Mouse (Mus musculus): ENCODE measurements around the gene Stat1. TPM values are rescaled to one million over a fixed set of nuclear protein-coding genes. Genes with fewer than 3 reads are reported as not detected.

The Stat1 gene
- polyA plus RNA-seq, 1 experiment from 2014 or later = 20.1 TPM

DNA sequence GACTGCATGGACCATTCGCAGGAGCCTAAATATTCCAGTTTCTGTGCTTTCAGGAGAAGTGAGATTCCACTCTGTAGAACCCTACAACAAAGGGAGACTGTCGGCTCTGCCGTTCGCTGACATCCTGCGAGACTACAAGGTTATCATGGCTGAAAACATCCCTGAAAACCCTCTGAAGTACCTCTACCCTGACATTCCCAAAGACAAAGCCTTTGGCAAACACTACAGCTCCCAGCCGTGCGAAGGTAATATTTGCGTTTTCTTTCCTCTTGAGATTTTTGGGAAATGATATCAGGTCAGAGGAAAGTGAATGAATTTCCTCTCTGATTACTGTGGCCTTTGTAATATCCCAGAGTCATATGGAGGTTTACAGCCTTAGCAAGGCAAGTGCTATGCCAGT is 16.4 kb upstream of the Stat1 start:
- no peak for ATAC-seq (ENCODE audit: low FRiP score)
- no peak overlapping the region for H3K9ac ChIP-seq (ENCODE audit: low read depth, low read length)

DNA sequence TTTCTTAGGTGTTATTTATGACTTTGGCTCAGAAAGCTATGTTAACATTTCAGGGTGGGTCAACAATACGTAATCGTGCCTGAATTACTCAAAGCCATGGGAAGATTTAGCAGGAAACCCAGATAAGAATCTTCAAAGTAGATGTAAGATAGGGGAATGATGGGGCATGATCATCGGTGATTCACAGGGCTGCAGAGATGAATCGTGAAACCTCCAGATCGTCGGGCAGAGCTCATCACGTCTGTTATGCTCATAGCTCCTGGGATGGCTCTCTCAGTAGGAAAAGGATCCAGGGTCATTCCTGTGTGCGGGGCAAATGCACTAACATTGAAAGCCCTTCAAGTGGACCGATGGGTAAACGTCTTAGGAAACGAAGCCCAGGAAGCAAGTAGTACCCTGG is 12.0 kb upstream of the Stat1 start:
- Histone ChIP-seq H3K4me2 (replicated peaks; ENCODE audit: low read depth, low read length) (no peak overlapping the region), H3K4me3 (ENCODE audit: low read depth, low read length) (no peak overlapping the region), H3K36me3 (ENCODE audit: control insufficient read depth, insufficient read depth, low read length) (no peaks in the 10 kb centered on the region), H3K9me3 (ENCODE audit: control insufficient read depth, low read length) (no peaks in the 10 kb centered on the region), H3K4me1 (replicated peaks; ENCODE audit: control insufficient read depth, insufficient read depth, low read length) (no peaks in the 10 kb centered on the region), H3K27me3 (ENCODE audit: control insufficient read depth, insufficient read depth, low read length) (no peaks in the 10 kb centered on the region), H3K27ac (ENCODE audit: low read depth, low read length) (no peak overlapping the region), H3K9ac (ENCODE audit: low read depth, low read length) (no peak overlapping the region)
- no peak for DNase-seq (ENCODE audit: low spot score)
- WGBS = 93% methylated on average over 11 of the region's 11 CpGs
- no peak for ATAC-seq (ENCODE audit: low FRiP score)

More for the DNA sequence above, 16.4 kb upstream of the Stat1 start:
- WGBS = 94% methylated on average over 8 of the region's 8 CpGs
- Histone ChIP-seq H3K27me3 (ENCODE audit: control insufficient read depth, insufficient read depth, low read length) (no peaks in the 10 kb centered on the region), H3K4me2 (replicated peaks; ENCODE audit: low read depth, low read length) (no peak overlapping the region), H3K9me3 (ENCODE audit: control insufficient read depth, low read length) (no peaks in the 10 kb centered on the region), H3K4me1 (replicated peaks; ENCODE audit: control insufficient read depth, insufficient read depth, low read length) (no peaks in the 10 kb centered on the region), H3K36me3 (ENCODE audit: control insufficient read depth, insufficient read depth, low read length) (no peaks in the 10 kb centered on the region), H3K27ac (ENCODE audit: low read depth, low read length) (no peak overlapping the region), H3K4me3 (ENCODE audit: low read depth, low read length) (no peak overlapping the region)
- DNase-seq (ENCODE audit: low spot score) = no peak

DNA sequence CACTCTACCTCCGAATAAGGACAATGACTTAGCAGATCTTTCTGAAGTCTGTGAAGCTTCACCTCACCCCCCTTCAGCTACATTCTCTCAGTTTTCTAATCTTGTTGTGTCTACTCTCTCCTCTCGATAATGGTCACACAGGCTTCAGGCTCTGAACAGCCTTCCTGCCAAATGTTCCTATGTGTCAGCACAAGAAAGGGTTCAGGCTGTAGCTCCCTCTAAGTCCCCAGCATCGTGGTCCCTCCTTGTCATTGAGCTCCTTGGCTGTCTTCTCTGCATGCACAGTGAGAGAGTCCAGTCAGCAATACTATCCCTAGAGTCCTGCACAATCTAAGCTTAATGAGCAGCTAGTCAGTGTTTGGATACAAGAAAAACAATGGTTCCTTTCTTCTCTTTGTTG is 8.0 kb upstream of the Stat1 start:
- ATAC-seq (ENCODE audit: low FRiP score) (no peak), DNase-seq (ENCODE audit: low spot score) (no peak)
- Histone ChIP-seq H3K27me3 (ENCODE audit: control insufficient read depth, insufficient read depth, low read length) (no peaks in the 10 kb centered on the region), H3K9me3 (ENCODE audit: control insufficient read depth, low read length) (no peaks in the 10 kb centered on the region), H3K4me1 (replicated peaks; ENCODE audit: control insufficient read depth, insufficient read depth, low read length) (peaks cover 4% of the 10 kb centered on the region; the same call in 1 of the 2 replicates), H3K9ac (ENCODE audit: low read depth, low read length) (no peak overlapping the region), H3K27ac (ENCODE audit: low read depth, low read length) (no peak overlapping the region), H3K4me2 (replicated peaks; ENCODE audit: low read depth, low read length) (no peak overlapping the region), H3K4me3 (ENCODE audit: low read depth, low read length) (no peak overlapping the region), H3K36me3 (ENCODE audit: control insufficient read depth, insufficient read depth, low read length) (no peaks in the 10 kb centered on the region)
- 71% methylated on average over 3 of the region's 3 CpGs for WGBS

DNA sequence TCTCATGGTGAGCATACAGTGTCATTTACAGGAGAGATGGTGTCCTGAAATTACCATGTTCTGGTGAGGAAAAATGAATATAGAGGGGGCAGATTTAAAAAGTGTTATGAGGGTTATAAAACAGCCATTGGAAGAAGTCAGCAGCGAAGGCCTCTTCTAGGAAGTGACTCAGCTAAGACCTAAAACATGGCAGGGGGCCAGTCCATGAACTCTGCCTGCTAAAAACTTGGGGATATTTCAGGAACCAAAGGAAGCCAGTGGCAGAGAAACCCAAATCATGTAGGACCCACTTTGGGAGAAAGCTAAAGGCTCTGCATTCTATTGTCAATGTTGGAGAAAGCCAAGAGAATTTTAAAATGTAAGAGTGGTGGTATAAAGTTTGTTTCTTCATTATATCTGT is 6.9 kb upstream of the Stat1 start:
- H3K27ac ChIP-seq (ENCODE audit: low read depth, low read length) = no peak overlapping the region
- 80% methylated on average over 1 of the region's 1 CpGs for WGBS

DNA sequence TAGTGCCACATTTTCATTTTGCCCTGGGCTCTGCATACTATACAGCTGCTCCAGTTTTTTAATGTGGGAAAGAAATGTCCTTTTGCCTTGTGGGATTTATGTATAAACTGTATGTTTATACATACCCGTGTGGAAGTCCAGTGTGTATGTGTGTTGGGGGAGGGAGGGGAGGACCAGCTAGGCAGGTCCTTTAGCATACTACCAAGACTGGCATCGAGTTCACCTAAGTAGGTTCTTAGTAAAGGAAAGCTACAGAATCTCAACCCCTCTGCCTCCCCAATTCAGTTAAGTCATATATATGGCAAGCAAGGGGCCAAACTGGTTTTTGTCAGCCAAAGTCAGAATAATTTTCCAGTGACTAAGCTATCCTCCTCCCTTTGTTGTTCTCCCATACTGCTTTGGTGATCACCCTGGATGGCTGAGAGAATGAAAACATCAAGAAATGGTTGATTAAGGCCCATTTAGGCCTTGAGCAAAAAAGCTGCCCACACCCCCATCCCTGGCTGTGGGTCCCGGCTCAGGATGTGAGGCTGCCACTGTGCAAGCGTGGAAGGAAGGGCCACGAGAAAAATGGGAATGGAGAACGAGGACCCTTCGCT is 6.1 kb upstream of the Stat1 start:
- Histone ChIP-seq H3K4me1 (replicated peaks; ENCODE audit: control insufficient read depth, insufficient read depth, low read length) (peaks cover 4% of the 10 kb centered on the region; the same call in 1 of the 2 replicates), H3K9me3 (ENCODE audit: control insufficient read depth, low read length) (no peaks in the 10 kb centered on the region), H3K27me3 (ENCODE audit: control insufficient read depth, insufficient read depth, low read length) (no peaks in the 10 kb centered on the region), H3K36me3 (ENCODE audit: control insufficient read depth, insufficient read depth, low read length) (no peaks in the 10 kb centered on the region), H3K4me2 (replicated peaks; ENCODE audit: low read depth, low read length) (peak overlapping the region; percentile 53), H3K9ac (ENCODE audit: low read depth, low read length) (peak overlapping the region; percentile 64), H3K27ac (ENCODE audit: low read depth, low read length) (peak overlapping the region; percentile 62; the same call in 1 of the 2 replicates), H3K4me3 (ENCODE audit: low read depth, low read length) (peak overlapping the region; percentile 31)
- DNase-seq (ENCODE audit: low spot score) (no peak), ATAC-seq (ENCODE audit: low FRiP score) (peak; percentile 59)
- 25% methylated on average over 7 of the region's 7 CpGs for WGBS

More for the DNA sequence above, 6.9 kb upstream of the Stat1 start:
- ATAC-seq (ENCODE audit: low FRiP score) (no peak), DNase-seq (ENCODE audit: low spot score) (no peak)
- Histone ChIP-seq H3K4me1 (replicated peaks; ENCODE audit: control insufficient read depth, insufficient read depth, low read length) (peaks cover 4% of the 10 kb centered on the region; the same call in 1 of the 2 replicates), H3K36me3 (ENCODE audit: control insufficient read depth, insufficient read depth, low read length) (no peaks in the 10 kb centered on the region), H3K9ac (ENCODE audit: low read depth, low read length) (no peak overlapping the region), H3K4me2 (replicated peaks; ENCODE audit: low read depth, low read length) (no peak overlapping the region), H3K4me3 (ENCODE audit: low read depth, low read length) (no peak overlapping the region), H3K9me3 (ENCODE audit: control insufficient read depth, low read length) (no peaks in the 10 kb centered on the region), H3K27me3 (ENCODE audit: control insufficient read depth, insufficient read depth, low read length) (no peaks in the 10 kb centered on the region)

DNA sequence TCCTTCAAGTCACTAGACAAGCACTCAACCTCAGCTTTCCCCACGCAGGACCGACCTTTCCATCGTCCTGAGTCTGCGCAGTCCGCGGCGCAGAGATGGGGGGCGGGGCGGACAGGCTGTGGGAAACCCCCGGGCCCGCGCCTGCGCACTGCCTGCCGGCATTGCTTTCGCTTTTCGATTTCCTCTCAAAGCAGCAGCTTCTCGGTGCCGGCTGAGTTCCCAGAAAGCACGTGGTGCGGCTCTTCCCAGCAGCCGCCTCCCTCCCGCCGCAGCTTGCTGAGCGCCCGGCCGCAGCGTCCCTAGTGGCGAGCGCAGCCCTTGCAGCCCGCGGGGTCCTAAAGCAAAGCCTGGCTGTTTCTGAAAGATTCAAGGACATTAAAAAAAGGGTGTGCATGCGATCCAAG is 5.6 kb upstream of the Stat1 start:
- no peaks in the 10 kb centered on the region for H3K9me3 ChIP-seq (ENCODE audit: control insufficient read depth, low read length)
- H3K36me3 ChIP-seq (ENCODE audit: control insufficient read depth, insufficient read depth, low read length) = no peaks in the 10 kb centered on the region
- H3K27me3 ChIP-seq (ENCODE audit: control insufficient read depth, insufficient read depth, low read length) = no peaks in the 10 kb centered on the region
- 1% methylated on average over 32 of the region's 32 CpGs for WGBS
- ATAC-seq (ENCODE audit: low FRiP score) = peak; percentile 98
- peak overlapping the region; percentile 64 for H3K9ac ChIP-seq (ENCODE audit: low read depth, low read length)
- H3K27ac ChIP-seq (ENCODE audit: low read depth, low read length) = peak overlapping the region; percentile 62; the same call in 1 of the 2 replicates
- peak overlapping the region; percentile 53 for H3K4me2 ChIP-seq (replicated peaks; ENCODE audit: low read depth, low read length)
- DNase-seq (ENCODE audit: low spot score) = peak; percentile 99
- H3K4me1 ChIP-seq (replicated peaks; ENCODE audit: control insufficient read depth, insufficient read depth, low read length) = peaks cover 4% of the 10 kb centered on the region; the same call in 1 of the 2 replicates
- H3K4me3 ChIP-seq (ENCODE audit: low read depth, low read length) = peak overlapping the region; percentile 31

DNA sequence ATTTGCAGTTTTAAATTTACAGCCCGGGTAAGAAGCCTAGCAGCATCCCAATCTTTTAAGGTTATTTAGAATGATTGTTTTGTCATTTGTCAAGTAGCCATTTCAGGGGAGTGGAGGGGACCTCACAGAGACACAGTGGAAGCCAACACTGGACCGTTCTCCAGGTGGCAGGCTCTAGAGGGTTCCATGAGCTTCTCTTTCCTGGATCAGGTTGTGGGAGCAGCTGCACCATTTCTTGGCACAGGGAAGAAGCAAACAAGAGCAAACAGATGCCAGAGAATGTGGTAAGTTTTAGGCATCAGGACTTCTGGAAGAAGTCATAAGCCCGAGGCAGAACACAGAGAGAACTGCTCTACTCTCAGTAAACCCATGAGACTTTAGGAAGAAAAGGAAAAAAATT is 2.8 kb upstream of the Stat1 start:
- Histone ChIP-seq H3K36me3 (ENCODE audit: control insufficient read depth, insufficient read depth, low read length) (no peaks in the 10 kb centered on the region), H3K9ac (ENCODE audit: low read depth, low read length) (no peak overlapping the region), H3K27me3 (ENCODE audit: control insufficient read depth, insufficient read depth, low read length) (no peaks in the 10 kb centered on the region), H3K4me1 (replicated peaks; ENCODE audit: control insufficient read depth, insufficient read depth, low read length) (peaks cover 4% of the 10 kb centered on the region; the same call in 1 of the 2 replicates), H3K9me3 (ENCODE audit: control insufficient read depth, low read length) (no peaks in the 10 kb centered on the region), H3K4me2 (replicated peaks; ENCODE audit: low read depth, low read length) (no peak overlapping the region), H3K27ac (ENCODE audit: low read depth, low read length) (no peak overlapping the region), H3K4me3 (ENCODE audit: low read depth, low read length) (no peak overlapping the region)
- WGBS = 79% methylated on average over 3 of the region's 3 CpGs
- DNase-seq (ENCODE audit: low spot score) (no peak), ATAC-seq (ENCODE audit: low FRiP score) (no peak)

DNA sequence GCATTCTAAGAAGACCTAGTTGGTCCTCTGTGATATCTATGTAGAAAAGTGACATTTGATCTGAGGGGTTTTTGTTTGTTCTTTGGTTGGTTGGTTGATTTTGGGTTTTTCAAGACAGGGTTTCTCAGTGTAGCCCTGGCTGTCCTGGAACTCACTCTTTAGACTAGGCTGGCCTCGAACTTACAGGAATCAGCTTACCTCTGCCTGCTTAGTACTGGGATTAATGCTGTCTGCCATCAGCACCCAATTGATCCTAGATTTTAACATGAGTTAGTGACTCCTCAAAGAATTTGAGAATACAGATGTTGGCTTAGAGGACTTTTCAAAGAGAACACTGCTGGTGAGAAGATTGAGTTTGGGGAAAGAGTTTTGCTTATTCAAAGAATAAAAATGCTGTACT is 1.5 kb upstream of the Stat1 start:
- ATAC-seq (ENCODE audit: low FRiP score) (no peak), DNase-seq (ENCODE audit: low spot score) (no peak)
- Histone ChIP-seq H3K36me3 (ENCODE audit: control insufficient read depth, insufficient read depth, low read length) (no peaks in the 10 kb centered on the region), H3K27me3 (ENCODE audit: control insufficient read depth, insufficient read depth, low read length) (no peaks in the 10 kb centered on the region), H3K4me1 (replicated peaks; ENCODE audit: control insufficient read depth, insufficient read depth, low read length) (peaks cover 4% of the 10 kb centered on the region; the same call in 1 of the 2 replicates), H3K4me3 (ENCODE audit: low read depth, low read length) (no peak overlapping the region), H3K9me3 (ENCODE audit: control insufficient read depth, low read length) (no peaks in the 10 kb centered on the region), H3K4me2 (replicated peaks; ENCODE audit: low read depth, low read length) (no peak overlapping the region), H3K27ac (ENCODE audit: low read depth, low read length) (no peak overlapping the region), H3K9ac (ENCODE audit: low read depth, low read length) (no peak overlapping the region)
- WGBS = 81% methylated on average over 1 of the region's 1 CpGs

DNA sequence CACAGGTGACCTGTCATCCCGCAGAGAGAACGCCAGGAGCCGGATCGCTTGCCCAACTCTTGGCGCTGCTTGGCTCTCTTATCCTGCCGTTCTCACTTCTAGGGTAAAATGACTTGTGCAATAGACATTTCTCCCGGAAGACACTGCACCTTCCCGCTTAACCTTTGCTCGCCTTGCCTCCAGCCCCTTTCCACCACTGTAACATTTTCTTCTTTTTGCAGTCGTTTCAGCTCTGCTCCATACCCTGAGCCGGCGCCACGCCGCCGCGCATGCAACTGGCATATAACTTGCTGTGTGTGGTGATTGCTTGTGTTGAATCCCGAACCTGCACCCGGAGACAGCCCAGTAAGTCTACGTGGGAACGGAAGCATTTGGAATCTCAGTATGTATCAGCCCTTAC is 451 bp downstream of the Stat1 start:
- Histone ChIP-seq H3K9ac (ENCODE audit: low read depth, low read length) (peak overlapping the region; percentile 64), H3K9me3 (ENCODE audit: control insufficient read depth, low read length) (no peaks in the 10 kb centered on the region), H3K27ac (ENCODE audit: low read depth, low read length) (no peak overlapping the region), H3K4me1 (replicated peaks; ENCODE audit: control insufficient read depth, insufficient read depth, low read length) (no peaks in the 10 kb centered on the region), H3K4me2 (replicated peaks; ENCODE audit: low read depth, low read length) (peak overlapping the region; percentile 95), H3K4me3 (ENCODE audit: low read depth, low read length) (peak overlapping the region; percentile 81), H3K36me3 (ENCODE audit: control insufficient read depth, insufficient read depth, low read length) (no peaks in the 10 kb centered on the region), H3K27me3 (ENCODE audit: control insufficient read depth, insufficient read depth, low read length) (no peaks in the 10 kb centered on the region)
- peak; percentile 43 for ATAC-seq (ENCODE audit: low FRiP score)
- WGBS = 1% methylated on average over 20 of the region's 20 CpGs
- DNase-seq (ENCODE audit: low spot score) = no peak

Measured in hindbrain, embryonic 11.5 days (tissue).